Mouse (Mus musculus): ENCODE measurements around the gene Papola. TPM values are rescaled to one million over a fixed set of nuclear protein-coding genes. Genes with fewer than 3 reads are reported as not detected.

Gene Papola
- polyA plus RNA-seq, 1 experiment from 2014 or later, result 129 TPM

- DNase-seq (ENCODE audit: low spot score), result no peak
- H3K9ac ChIP-seq, result no peak overlapping the region
- H3K27ac ChIP-seq, result no peak overlapping the region
- no peak for ATAC-seq (ENCODE audit: low FRiP score)
- no peaks in the 10 kb centered on the region for H3K4me1 ChIP-seq (replicated peaks; ENCODE audit: control insufficient read depth, insufficient read depth, low read length)
- no peak overlapping the region for H3K4me2 ChIP-seq (replicated peaks)
- peaks cover 5% of the 10 kb centered on the region for H3K27me3 ChIP-seq (ENCODE audit: control insufficient read depth, insufficient read depth, low read length)
- H3K4me3 ChIP-seq (replicated peaks; ENCODE audit: low read length), result no peak overlapping the region
- H3K36me3 ChIP-seq (replicated peaks; ENCODE audit: control insufficient read depth, insufficient read depth), result no peaks in the 10 kb centered on the region
- no peaks in the 10 kb centered on the region for H3K9me3 ChIP-seq (ENCODE audit: control insufficient read depth, low read length)
- 29% methylated on average over 6 of the region's 6 CpGs for WGBS
Measured at GRCm38 (mm10) chr12:105869242-105869641, 84.7 kb downstream of the Papola start.

GRCm38 (mm10) chr12:105869696-105870095 is 85.2 kb downstream of the Papola start:
- ATAC-seq (ENCODE audit: low FRiP score) (no peak), DNase-seq (ENCODE audit: low spot score) (no peak)
- H3K4me1 ChIP-seq (replicated peaks; ENCODE audit: control insufficient read depth, insufficient read depth, low read length), result no peaks in the 10 kb centered on the region
- no peak overlapping the region for H3K27ac ChIP-seq
- WGBS, result 32% methylated on average over 14 of the region's 14 CpGs
- H3K9ac ChIP-seq, result no peak overlapping the region
- no peak overlapping the region for H3K4me2 ChIP-seq (replicated peaks)
- H3K27me3 ChIP-seq (ENCODE audit: control insufficient read depth, insufficient read depth, low read length), result peaks cover 5% of the 10 kb centered on the region
- no peak overlapping the region for H3K4me3 ChIP-seq (replicated peaks; ENCODE audit: low read length)
- no peaks in the 10 kb centered on the region for H3K36me3 ChIP-seq (replicated peaks; ENCODE audit: control insufficient read depth, insufficient read depth)
- H3K9me3 ChIP-seq (ENCODE audit: control insufficient read depth, low read length), result no peaks in the 10 kb centered on the region

- H3K4me3 ChIP-seq (replicated peaks; ENCODE audit: low read length), result no peak overlapping the region
- no peaks in the 10 kb centered on the region for H3K9me3 ChIP-seq (ENCODE audit: control insufficient read depth, low read length)
- H3K4me1 ChIP-seq (replicated peaks; ENCODE audit: control insufficient read depth, insufficient read depth, low read length), result 0 out of 2 replicates have a peak, but pooled peaks cover 6% of the 10 kb centered on the region
- no peak overlapping the region for H3K9ac ChIP-seq
- H3K36me3 ChIP-seq (replicated peaks; ENCODE audit: control insufficient read depth, insufficient read depth), result no peaks in the 10 kb centered on the region
- 53% methylated on average over 2 of the region's 2 CpGs for WGBS
- H3K27ac ChIP-seq, result no peak overlapping the region
- peaks cover 5% of the 10 kb centered on the region for H3K27me3 ChIP-seq (ENCODE audit: control insufficient read depth, insufficient read depth, low read length)
- no peak for ATAC-seq (ENCODE audit: low FRiP score)
- no peak for DNase-seq (ENCODE audit: low spot score)
- H3K4me2 ChIP-seq (replicated peaks), result no peak overlapping the region
Measured at GRCm38 (mm10) chr12:105873283-105873682, 88.8 kb downstream of the Papola start.

- peak overlapping the region; percentile 22 for H3K4me2 ChIP-seq (replicated peaks)
- H3K27me3 ChIP-seq (ENCODE audit: control insufficient read depth, insufficient read depth, low read length), result peaks cover 5% of the 10 kb centered on the region; the same call in 1 of the 2 replicates
- peaks cover 12% of the 10 kb centered on the region; the same call in 1 of the 2 replicates for H3K9me3 ChIP-seq (ENCODE audit: control insufficient read depth, low read length)
- DNase-seq (ENCODE audit: low spot score) (peak; percentile 68), ATAC-seq (ENCODE audit: low FRiP score) (peak; percentile 90)
- no peak overlapping the region for H3K9ac ChIP-seq
- H3K36me3 ChIP-seq (replicated peaks; ENCODE audit: control insufficient read depth, insufficient read depth), result no peaks in the 10 kb centered on the region
- H3K4me3 ChIP-seq (replicated peaks; ENCODE audit: low read length), result no peak overlapping the region
- 0 out of 2 replicates have a peak, but pooled peaks cover 6% of the 10 kb centered on the region for H3K4me1 ChIP-seq (replicated peaks; ENCODE audit: control insufficient read depth, insufficient read depth, low read length)
- no peak overlapping the region for H3K27ac ChIP-seq
- 9% methylated on average over 17 of the region's 17 CpGs for WGBS
Measured at GRCm38 (mm10) chr12:105875112-105875511, 90.6 kb downstream of the Papola start.

- 0 out of 2 replicates have a peak, but pooled peaks cover 6% of the 10 kb centered on the region for H3K4me1 ChIP-seq (replicated peaks; ENCODE audit: control insufficient read depth, insufficient read depth, low read length)
- H3K4me3 ChIP-seq (replicated peaks; ENCODE audit: low read length), result no peak overlapping the region
- H3K27ac ChIP-seq, result no peak overlapping the region
- H3K27me3 ChIP-seq (ENCODE audit: control insufficient read depth, insufficient read depth, low read length), result peaks cover 5% of the 10 kb centered on the region; the same call in 1 of the 2 replicates
- no peaks in the 10 kb centered on the region for H3K36me3 ChIP-seq (replicated peaks; ENCODE audit: control insufficient read depth, insufficient read depth)
- WGBS, result 58% methylated on average over 11 of the region's 11 CpGs
- no peak for DNase-seq (ENCODE audit: low spot score)
- peaks cover 12% of the 10 kb centered on the region; the same call in 1 of the 2 replicates for H3K9me3 ChIP-seq (ENCODE audit: control insufficient read depth, low read length)
- no peak for ATAC-seq (ENCODE audit: low FRiP score)
- H3K4me2 ChIP-seq (replicated peaks), result no peak overlapping the region
- no peak overlapping the region for H3K9ac ChIP-seq
Measured at GRCm38 (mm10) chr12:105876521-105876920, 92.0 kb downstream of the Papola start.

- H3K27ac ChIP-seq, result no peak overlapping the region
Measured at GRCm38 (mm10) chr12:105876931-105877330, 92.4 kb downstream of the Papola start.

GRCm38 (mm10) chr12:105878746-105879145 is 94.3 kb downstream of the Papola start:
- H3K36me3 ChIP-seq (replicated peaks; ENCODE audit: control insufficient read depth, insufficient read depth), result no peaks in the 10 kb centered on the region
- no peak overlapping the region for H3K4me2 ChIP-seq (replicated peaks)
- no peak overlapping the region for H3K27ac ChIP-seq
- H3K9me3 ChIP-seq (ENCODE audit: control insufficient read depth, low read length), result peaks cover 12% of the 10 kb centered on the region; the same call in 1 of the 2 replicates
- H3K9ac ChIP-seq, result no peak overlapping the region
- 95% methylated on average over 5 of the region's 5 CpGs for WGBS
- ATAC-seq (ENCODE audit: low FRiP score), result no peak
- H3K27me3 ChIP-seq (ENCODE audit: control insufficient read depth, insufficient read depth, low read length), result no peaks in the 10 kb centered on the region
- 0 out of 2 replicates have a peak, but pooled peaks cover 6% of the 10 kb centered on the region for H3K4me1 ChIP-seq (replicated peaks; ENCODE audit: control insufficient read depth, insufficient read depth, low read length)
- DNase-seq (ENCODE audit: low spot score), result no peak
- H3K4me3 ChIP-seq (replicated peaks; ENCODE audit: low read length), result no peak overlapping the region

More at GRCm38 (mm10) chr12:105876931-105877330, 92.4 kb downstream of the Papola start:
- DNase-seq (ENCODE audit: low spot score), result no peak
- Histone ChIP-seq H3K9me3 (ENCODE audit: control insufficient read depth, low read length) (peaks cover 12% of the 10 kb centered on the region; the same call in 1 of the 2 replicates), H3K4me2 (replicated peaks) (no peak overlapping the region), H3K4me1 (replicated peaks; ENCODE audit: control insufficient read depth, insufficient read depth, low read length) (0 out of 2 replicates have a peak, but pooled peaks cover 6% of the 10 kb centered on the region), H3K4me3 (replicated peaks; ENCODE audit: low read length) (no peak overlapping the region), H3K27me3 (ENCODE audit: control insufficient read depth, insufficient read depth, low read length) (peaks cover 2% of the 10 kb centered on the region; the same call in 1 of the 2 replicates), H3K36me3 (replicated peaks; ENCODE audit: control insufficient read depth, insufficient read depth) (no peaks in the 10 kb centered on the region), H3K9ac (no peak overlapping the region)
- 76% methylated on average over 13 of the region's 13 CpGs for WGBS
- no peak for ATAC-seq (ENCODE audit: low FRiP score)

GRCm38 (mm10) chr12:105883799-105884514 is 99.5 kb downstream of the Papola start:
- Histone ChIP-seq H3K9ac (no peak overlapping the region), H3K4me2 (replicated peaks) (no peak overlapping the region), H3K9me3 (ENCODE audit: control insufficient read depth, low read length) (peaks cover 10% of the 10 kb centered on the region; the same call in 1 of the 2 replicates), H3K4me3 (replicated peaks; ENCODE audit: low read length) (no peak overlapping the region), H3K4me1 (replicated peaks; ENCODE audit: control insufficient read depth, insufficient read depth, low read length) (peaks cover 13% of the 10 kb centered on the region), H3K27ac (no peak overlapping the region), H3K36me3 (replicated peaks; ENCODE audit: control insufficient read depth, insufficient read depth) (no peaks in the 10 kb centered on the region), H3K27me3 (ENCODE audit: control insufficient read depth, insufficient read depth, low read length) (no peaks in the 10 kb centered on the region)
- ATAC-seq (ENCODE audit: low FRiP score) (no peak), DNase-seq (ENCODE audit: low spot score) (no peak)
- WGBS, result 85% methylated on average over 12 of the region's 12 CpGs

- no peak overlapping the region for H3K4me3 ChIP-seq (replicated peaks; ENCODE audit: low read length)
- 33% methylated on average over 22 of the region's 22 CpGs for WGBS
- ATAC-seq (ENCODE audit: low FRiP score) (no peak), DNase-seq (ENCODE audit: low spot score) (no peak)
- H3K27ac ChIP-seq, result no peak overlapping the region
- H3K9ac ChIP-seq, result peak overlapping the region; percentile 24; the same call in 1 of the 2 replicates
- no peak overlapping the region; the same call in 1 of the 2 replicates for H3K4me2 ChIP-seq (replicated peaks)
- peaks cover 2% of the 10 kb centered on the region; the same call in 1 of the 2 replicates for H3K9me3 ChIP-seq (ENCODE audit: control insufficient read depth, low read length)
- H3K4me1 ChIP-seq (replicated peaks; ENCODE audit: control insufficient read depth, insufficient read depth, low read length), result peaks cover 13% of the 10 kb centered on the region
- H3K27me3 ChIP-seq (ENCODE audit: control insufficient read depth, insufficient read depth, low read length), result no peaks in the 10 kb centered on the region
- no peaks in the 10 kb centered on the region for H3K36me3 ChIP-seq (replicated peaks; ENCODE audit: control insufficient read depth, insufficient read depth)
Measured at GRCm38 (mm10) chr12:105884515-105885323, 100.2 kb downstream of the Papola start.

Measured in hindbrain, embryonic 14.5 days (tissue).